Mouse (Mus musculus): ENCODE results near the gene N4bp1.

The N4bp1 gene

DNA sequence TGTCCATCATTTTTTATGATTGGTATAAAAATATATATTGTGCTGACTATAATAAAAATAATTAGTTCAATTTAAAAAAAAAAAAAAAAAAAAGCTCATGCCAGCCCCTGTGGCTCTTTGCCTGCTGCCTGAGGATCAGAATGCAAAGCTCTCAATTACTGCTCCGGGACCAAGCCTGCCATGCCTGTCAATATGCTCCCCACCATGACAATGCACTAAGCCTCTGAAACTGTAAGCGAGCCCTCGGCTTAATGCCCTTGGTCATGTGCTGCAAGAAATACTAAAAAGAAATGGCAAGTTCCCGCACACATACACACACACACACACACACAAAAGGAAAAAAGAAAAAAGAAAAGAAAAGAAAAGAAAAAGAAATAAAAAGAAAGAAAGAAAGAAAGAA is 60.3 kb downstream of the N4bp1 start:
- DNase-seq (ENCODE audit: low read depth): no peak

DNA sequence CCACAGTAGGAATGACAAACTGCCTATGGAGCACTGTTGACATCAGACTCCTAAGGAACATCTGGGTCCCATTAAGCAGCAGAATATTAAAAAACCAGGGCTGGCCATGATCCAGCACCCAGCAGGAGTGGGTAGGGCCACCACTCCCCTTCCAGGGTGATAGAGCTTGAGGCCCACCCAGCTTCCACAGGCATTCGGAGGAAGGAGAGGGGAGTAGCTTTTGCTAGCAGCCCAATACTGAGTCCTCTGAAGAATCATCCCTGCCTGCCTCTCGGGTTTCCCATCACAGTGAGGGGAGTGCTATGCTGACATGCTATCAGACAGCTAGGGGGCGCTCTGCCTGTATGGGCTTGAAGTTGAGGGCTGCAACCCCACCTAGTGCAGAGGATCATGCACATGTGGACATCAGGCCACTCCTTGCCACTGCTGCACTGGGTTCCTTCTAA is 64.3 kb downstream of the N4bp1 start:
- peak; percentile 77 for DNase-seq (ENCODE audit: low read depth)

DNA sequence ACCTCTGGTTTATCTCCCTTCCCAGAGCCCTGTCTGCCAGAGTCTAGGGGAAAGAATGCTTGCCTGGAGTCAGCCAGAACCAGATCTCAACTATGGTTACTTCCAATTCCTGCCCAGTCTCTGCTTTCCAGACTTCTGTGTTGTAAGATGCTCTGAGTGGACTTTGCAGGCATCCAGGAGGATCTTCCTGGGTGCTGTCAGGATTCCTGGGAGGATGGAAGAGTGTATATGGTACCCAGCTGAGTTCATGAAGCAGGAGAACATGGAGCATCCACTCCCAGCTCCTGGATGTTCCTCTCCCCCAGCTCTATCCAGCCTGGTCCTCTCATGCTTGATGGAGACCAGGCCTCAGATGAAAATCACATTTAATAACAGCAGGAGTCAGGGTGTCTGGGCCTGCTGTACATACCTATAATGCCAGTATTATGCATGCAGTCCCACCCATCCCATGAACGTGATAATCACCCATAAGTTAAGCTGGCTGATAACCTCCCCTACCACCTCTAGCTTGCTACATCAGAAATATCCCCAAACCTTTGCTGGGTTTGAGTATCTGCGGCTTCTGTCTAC is 64.8 kb downstream of the N4bp1 start:
- no peak for DNase-seq (ENCODE audit: low read depth)

DNA sequence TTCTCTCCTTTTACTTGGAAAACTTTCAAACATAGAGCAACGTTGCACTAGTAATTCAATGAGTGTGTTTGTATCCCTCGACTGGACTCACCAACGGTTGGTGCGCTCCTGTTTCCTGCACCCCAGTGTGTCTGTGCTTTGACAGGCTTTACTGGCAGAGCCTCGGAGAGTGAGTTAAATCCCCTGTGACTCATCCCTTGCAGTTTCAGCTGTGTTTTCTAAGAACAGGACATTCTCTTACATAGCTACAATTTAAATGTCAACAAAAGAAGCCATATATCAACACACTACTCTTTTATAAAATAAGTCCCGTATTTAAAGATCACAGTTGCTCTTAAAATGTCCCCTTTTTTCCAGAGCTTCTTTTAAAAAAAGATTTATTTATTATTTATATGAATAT is 65.6 kb downstream of the N4bp1 start:
- peak; percentile 45 for DNase-seq (ENCODE audit: low read depth)

DNA sequence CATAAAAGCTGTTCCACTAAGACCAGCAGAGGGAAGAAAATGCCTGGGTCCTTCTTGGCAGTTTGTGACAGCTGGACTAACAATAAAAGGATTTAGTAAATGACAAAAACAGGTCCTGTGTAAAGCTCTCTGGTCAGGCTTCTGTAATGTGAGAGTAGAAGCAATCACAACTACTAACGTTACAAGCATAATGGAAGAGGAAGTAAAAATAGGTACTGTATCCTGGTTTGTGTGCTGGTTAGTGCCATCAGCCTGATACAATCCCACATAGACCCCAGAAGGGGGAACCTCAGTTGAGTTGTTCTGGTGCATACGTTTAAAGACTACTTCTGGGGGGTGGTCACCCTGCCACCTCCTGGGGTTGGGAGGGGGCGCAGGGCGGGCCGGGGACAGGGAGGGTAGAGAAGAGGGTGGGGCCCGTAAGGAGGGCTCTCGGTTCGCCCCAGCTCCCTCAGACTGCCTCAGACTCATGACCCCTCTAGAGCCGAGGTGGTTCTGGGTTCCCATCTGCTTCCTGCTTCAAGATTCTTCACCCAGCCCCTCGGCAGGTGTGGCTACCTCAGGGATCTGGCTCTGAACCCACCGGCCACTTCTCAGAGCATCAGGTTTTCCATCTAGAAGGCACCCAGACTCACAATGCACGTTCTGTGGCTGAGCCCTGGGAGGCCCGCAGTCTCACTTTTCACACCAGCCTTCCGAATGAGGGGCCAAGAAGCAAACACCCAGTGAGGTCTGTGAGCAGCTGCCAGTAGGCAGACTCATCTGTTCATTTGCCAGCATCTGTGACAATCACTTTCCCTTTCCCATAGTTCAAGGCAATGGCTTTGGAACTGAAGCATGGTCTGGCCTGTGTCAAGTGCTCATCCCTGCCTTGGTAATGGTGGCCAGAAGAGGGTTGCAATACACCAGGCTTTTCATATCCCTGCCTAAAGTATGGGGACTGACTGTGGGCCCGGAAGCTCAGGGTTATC is 75.8 kb downstream of the N4bp1 start:
- DNase-seq (ENCODE audit: low read depth): no peak

DNA sequence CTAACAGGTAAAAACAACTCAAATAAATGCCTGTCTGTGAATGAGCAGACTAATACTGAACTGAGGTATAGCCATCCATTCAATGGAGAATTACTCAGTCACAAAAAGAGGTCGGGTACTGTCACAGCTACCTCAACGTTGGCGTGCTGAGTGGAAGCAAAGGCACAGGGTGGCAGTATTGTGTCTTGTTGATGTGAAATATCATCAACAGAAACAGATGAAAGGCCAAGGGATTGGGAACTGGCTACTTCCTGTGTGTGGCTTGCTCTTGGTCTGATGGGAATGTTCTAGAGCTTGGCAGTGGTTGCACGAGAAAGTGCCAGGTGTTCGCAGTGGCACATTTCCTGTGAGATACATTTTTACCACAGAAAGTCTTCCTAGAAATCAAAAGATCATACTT is 76.8 kb downstream of the N4bp1 start:
- DNase-seq (ENCODE audit: low read depth): peak; percentile 64

- no peak for DNase-seq (ENCODE audit: low read depth)
Measured at GRCm38 (mm10) chr8:86801988-86802387, 83.1 kb downstream of the N4bp1 start.

GRCm38 (mm10) chr8:86800966-86801365 is 84.1 kb downstream of the N4bp1 start:
- no peak for DNase-seq (ENCODE audit: low read depth)

- DNase-seq (ENCODE audit: low read depth): no peak
Measured at GRCm38 (mm10) chr8:86798141-86798540, 86.9 kb downstream of the N4bp1 start.

- peak; percentile 87 for DNase-seq (ENCODE audit: low read depth)
Measured at GRCm38 (mm10) chr8:86797705-86798104, 87.4 kb downstream of the N4bp1 start.

- DNase-seq (ENCODE audit: low read depth): no peak
Measured at GRCm38 (mm10) chr8:86794716-86795115, 90.3 kb downstream of the N4bp1 start.

- DNase-seq (ENCODE audit: low read depth): no peak
Measured at GRCm38 (mm10) chr8:86791542-86791941, 93.5 kb downstream of the N4bp1 start.

- DNase-seq (ENCODE audit: low read depth): no peak
Measured at GRCm38 (mm10) chr8:86789576-86789975, 95.5 kb downstream of the N4bp1 start.

DNA sequence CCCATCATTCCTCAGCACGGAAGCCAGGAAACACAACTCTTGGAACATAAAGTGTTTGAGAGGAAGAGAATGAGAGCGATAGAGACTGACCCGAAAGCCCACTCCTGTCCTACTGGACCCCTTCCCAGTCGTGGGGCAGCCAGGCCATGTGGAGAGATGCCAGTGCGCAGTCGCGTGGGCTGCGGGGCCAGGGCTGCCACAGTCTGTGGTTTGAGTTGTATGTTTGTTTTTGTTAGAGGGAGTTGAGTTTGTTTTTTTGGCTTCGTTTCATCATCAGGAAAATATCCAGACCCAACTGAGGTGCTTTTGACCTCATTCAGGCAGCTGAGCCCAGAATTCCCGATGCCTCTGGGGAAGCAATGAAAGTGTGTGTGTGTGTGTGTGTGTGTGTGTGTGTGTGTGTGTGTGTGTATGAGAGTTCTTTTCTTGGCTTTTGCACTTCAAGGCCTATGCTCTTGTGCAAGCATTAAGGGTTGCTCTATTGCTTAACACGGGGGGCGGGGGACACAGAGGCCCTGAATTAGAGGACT is 97.1 kb downstream of the N4bp1 start:
- no peak for DNase-seq (ENCODE audit: low read depth)

DNA sequence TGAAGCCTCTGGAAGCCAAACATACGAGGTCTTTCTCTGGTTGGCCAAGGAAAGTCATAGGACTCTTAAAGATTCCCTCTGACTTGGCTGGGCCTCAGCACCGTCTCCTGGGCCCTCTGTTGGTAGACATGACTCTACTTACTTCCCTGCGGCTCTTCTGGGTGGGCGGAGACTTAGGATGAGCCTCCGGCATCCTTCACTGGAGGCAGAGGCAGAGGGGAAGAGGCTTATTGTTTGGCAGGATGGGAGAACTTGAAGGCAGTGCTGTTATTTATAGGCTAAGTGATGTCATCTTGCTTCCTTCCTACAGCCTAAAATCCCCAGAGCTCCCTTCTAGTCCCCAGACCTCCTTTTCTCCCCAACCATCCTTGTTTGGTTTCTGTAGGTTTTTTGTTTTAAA is 98.6 kb downstream of the N4bp1 start:
- no peak for DNase-seq (ENCODE audit: low read depth)

GRCm38 (mm10) chr8:86781094-86781493 is 104.0 kb downstream of the N4bp1 start:
- no peak for DNase-seq (ENCODE audit: low read depth)

DNA sequence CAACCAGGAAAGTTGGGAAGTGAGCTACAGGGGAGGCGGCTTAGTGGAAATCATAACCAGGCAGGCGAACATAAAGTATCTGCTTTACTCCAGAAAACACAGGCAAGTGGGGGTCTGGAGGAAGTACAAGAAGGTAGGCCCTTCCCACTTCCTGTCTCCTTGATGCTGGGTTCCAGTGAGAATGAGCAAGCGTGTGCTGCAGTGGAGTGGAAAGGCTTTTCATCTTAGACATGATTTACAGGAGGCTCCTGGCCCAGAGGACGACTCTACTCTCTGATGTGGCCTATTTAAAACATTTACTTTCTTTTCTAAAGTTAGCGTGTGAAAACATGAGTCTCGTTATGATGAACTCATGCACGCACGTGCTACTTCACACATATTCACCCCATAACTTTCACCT is 105.9 kb downstream of the N4bp1 start:
- peak; percentile 47 for DNase-seq (ENCODE audit: low read depth)

- DNase-seq (ENCODE audit: low read depth): no peak
Measured at GRCm38 (mm10) chr8:86769945-86770715, 114.9 kb downstream of the N4bp1 start.

DNA sequence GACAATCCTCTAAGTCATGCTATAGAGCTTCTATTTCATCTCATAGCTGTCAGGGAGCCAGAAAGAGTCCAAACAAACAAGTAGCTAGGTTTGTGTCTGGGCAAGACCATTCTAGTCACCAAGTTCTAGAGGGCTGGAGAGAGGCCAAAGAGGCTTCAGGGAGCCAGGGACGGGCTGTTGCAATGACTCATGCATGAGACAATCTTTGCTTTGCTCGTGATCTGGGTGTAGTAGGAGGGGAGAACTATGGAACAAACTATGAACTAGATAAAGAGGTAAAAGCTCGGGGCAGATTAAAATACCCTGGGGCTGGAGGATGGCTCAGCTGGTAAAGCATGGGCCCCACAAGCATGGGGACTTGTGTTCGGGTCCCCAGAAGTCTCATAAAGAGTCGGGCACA is 116.6 kb downstream of the N4bp1 start:
- no peak for DNase-seq (ENCODE audit: low read depth)

- DNase-seq (ENCODE audit: low read depth): no peak
Measured at GRCm38 (mm10) chr8:86766548-86767211, 118.4 kb downstream of the N4bp1 start.

GRCm38 (mm10) chr8:86765669-86766068 is 119.4 kb downstream of the N4bp1 start:
- DNase-seq (ENCODE audit: low read depth): no peak

- peak; percentile 35 for DNase-seq (ENCODE audit: low read depth)
Measured at GRCm38 (mm10) chr8:86765155-86765554, 119.9 kb downstream of the N4bp1 start.

All from induced T-regulatory cell, adult 2 months (primary cell).